Mouse (Mus musculus): Measurements from ENCODE around the gene Tmem123.

DNA sequence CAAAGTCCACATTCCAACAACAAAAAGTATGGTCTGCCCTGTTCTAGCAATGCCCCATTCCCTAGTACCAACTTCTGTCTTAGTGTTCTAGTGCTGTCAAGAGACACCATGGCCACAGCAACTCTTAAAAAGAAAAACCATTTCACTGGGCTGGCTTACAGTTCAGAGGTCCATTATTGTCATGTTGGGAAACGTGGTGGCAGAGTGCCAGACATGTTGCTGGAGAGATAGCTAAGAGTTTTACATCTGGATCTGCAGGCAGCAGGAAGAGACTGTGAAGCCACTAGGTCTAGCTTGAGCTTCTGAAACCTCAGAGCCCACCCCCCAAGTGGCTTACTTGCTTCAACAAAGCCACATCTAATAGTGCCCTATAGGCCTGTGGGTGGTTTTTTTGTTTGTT lies 13.8 kb downstream of the Tmem123 start:
- TF ChIP-seq CTCF (IDR thresholded peaks at IDR 0.05; ENCODE audit: low read depth) = no peak
- no peak for TF ChIP-seq EP300 (IDR thresholded peaks at IDR 0.05; ENCODE audit: low read depth)
